Mouse (Mus musculus): ENCODE results near the gene Slco3a1. TPM values are rescaled to one million over a fixed set of nuclear protein-coding genes. Genes with fewer than 3 reads are reported as not detected.

The Slco3a1 gene
- total RNA-seq, 4 experiments from 2014 or later: 120 to 156 (median 130) TPM

GRCm38 (mm10) chr7:74353707-74354468 lies 200.7 kb downstream of the Slco3a1 start:
- no peak for DNase-seq (ENCODE audit: low spot score)

- DNase-seq (ENCODE audit: low spot score): no peak
Observed at GRCm38 (mm10) chr7:74353240-74353639, 201.3 kb downstream of the Slco3a1 start.

GRCm38 (mm10) chr7:74348318-74348890 lies 206.2 kb downstream of the Slco3a1 start:
- no peak for DNase-seq (ENCODE audit: low spot score)

- DNase-seq (ENCODE audit: low spot score): no peak
Observed at GRCm38 (mm10) chr7:74347026-74347425, 207.6 kb downstream of the Slco3a1 start.

GRCm38 (mm10) chr7:74346451-74346850 lies 208.1 kb downstream of the Slco3a1 start:
- no peak for DNase-seq (ENCODE audit: low spot score)

GRCm38 (mm10) chr7:74341149-74341805 lies 213.3 kb downstream of the Slco3a1 start:
- DNase-seq (ENCODE audit: low spot score): no peak

- no peak for DNase-seq (ENCODE audit: low spot score)
Observed at GRCm38 (mm10) chr7:74340419-74340954, 214.1 kb downstream of the Slco3a1 start.

- DNase-seq (ENCODE audit: low spot score): no peak
Observed at GRCm38 (mm10) chr7:74337677-74338420, 216.7 kb downstream of the Slco3a1 start.

- no peak for DNase-seq (ENCODE audit: low spot score)
Observed at GRCm38 (mm10) chr7:74332323-74332722, 222.3 kb downstream of the Slco3a1 start.

- no peak for DNase-seq (ENCODE audit: low spot score)
Observed at GRCm38 (mm10) chr7:74330858-74331726, 223.5 kb downstream of the Slco3a1 start.

GRCm38 (mm10) chr7:74330117-74330857 lies 224.3 kb downstream of the Slco3a1 start:
- no peak for DNase-seq (ENCODE audit: low spot score)

GRCm38 (mm10) chr7:74329004-74329403 lies 225.6 kb downstream of the Slco3a1 start:
- no peak for DNase-seq (ENCODE audit: low spot score)

GRCm38 (mm10) chr7:74327716-74328115 lies 226.9 kb downstream of the Slco3a1 start:
- no peak for DNase-seq (ENCODE audit: low spot score)

GRCm38 (mm10) chr7:74325052-74325451 lies 229.5 kb downstream of the Slco3a1 start:
- no peak for DNase-seq (ENCODE audit: low spot score)

GRCm38 (mm10) chr7:74323683-74324082 lies 230.9 kb downstream of the Slco3a1 start:
- DNase-seq (ENCODE audit: low spot score): peak; percentile 48

- DNase-seq (ENCODE audit: low spot score): no peak
Observed at GRCm38 (mm10) chr7:74323194-74323593, 231.4 kb downstream of the Slco3a1 start.

- no peak for DNase-seq (ENCODE audit: low spot score)
Observed at GRCm38 (mm10) chr7:74320635-74321034, 233.9 kb downstream of the Slco3a1 start.

GRCm38 (mm10) chr7:74315836-74316435 lies 238.6 kb downstream of the Slco3a1 start:
- no peak for DNase-seq (ENCODE audit: low spot score)

GRCm38 (mm10) chr7:74314276-74314675 lies 240.3 kb downstream of the Slco3a1 start:
- no peak for DNase-seq (ENCODE audit: low spot score)
